Mouse (Mus musculus) thymus, adult 2 months (tissue): ENCODE data around the gene Sephs1.

Source experiments
- CTCF ChIP-seq: fragments of 200-500 bp; IDR thresholded peaks from 2 replicates; pipeline ENCODE4 v1.5.1; 2012; ENCODE audit warnings: mild to moderate bottlenecking, control low read depth, low read length, moderate library complexity, borderline replicate concordance; ENCODE audit not compliant: control insufficient read depth, poor library complexity, insufficient read depth; ENCODE audit errors: extremely low read depth
- POLR2A ChIP-seq: fragments of 200-500 bp; IDR thresholded peaks from 2 replicates; pipeline ENCODE4 v1.6.1; 2012; ENCODE audit warnings: mild to moderate bottlenecking, low read length, control low read depth, moderate library complexity; ENCODE audit not compliant: control insufficient read depth, poor library complexity, insufficient read depth; ENCODE audit errors: extremely low read depth

DNA sequence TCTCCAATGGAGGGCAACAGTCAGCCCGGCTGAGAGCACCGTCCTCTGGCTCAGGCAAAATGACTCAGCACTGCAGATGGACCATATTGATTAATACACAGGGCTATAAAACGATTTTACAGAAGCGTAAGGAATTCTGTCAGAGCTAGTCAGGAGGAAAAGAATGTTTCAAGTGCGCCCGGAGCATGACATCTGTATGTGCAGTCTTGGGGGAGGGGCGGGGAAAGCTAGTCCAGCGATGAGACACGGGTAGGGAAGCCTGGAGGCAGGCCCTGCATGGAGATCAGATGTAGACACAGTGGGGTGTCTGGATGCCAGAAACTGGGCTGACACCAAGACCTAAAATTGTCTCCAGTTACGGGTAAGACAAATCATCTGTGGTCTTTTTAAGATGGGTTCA lies 23.2 kb upstream of the Sephs1 start:
- TF ChIP-seq CTCF: no peak
- TF ChIP-seq POLR2A: no peak
